Mouse (Mus musculus): ENCODE measurements around the gene Gm17581. TPM values are rescaled to one million over a fixed set of nuclear protein-coding genes. Genes with fewer than 3 reads are reported as not detected.

Gm17581 gene
- total and polyA plus RNA-seq, 2 experiments from 2014 or later: not detected

- Histone ChIP-seq H3K4me3 (ENCODE audit: low read depth, low read length) (no peak overlapping the region), H3K27ac (ENCODE audit: low read depth, low read length) (no peak overlapping the region), H3K27me3 (ENCODE audit: insufficient read depth, low read length) (no peaks in the 10 kb centered on the region), H3K9me3 (ENCODE audit: low read length) (no peaks in the 10 kb centered on the region), H3K9ac (no peak overlapping the region), H3K4me2 (ENCODE audit: low read depth) (no peak overlapping the region), H3K4me1 (ENCODE audit: insufficient read depth) (no peaks in the 10 kb centered on the region), H3K36me3 (ENCODE audit: insufficient read depth) (no peaks in the 10 kb centered on the region)
- WGBS: 70% methylated on average over 9 of the region's 9 CpGs
- ATAC-seq: no peak
- DNase-seq: no peak
- TF ChIP-seq CTCF (IDR thresholded peaks at IDR 0.05; ENCODE audit: low read depth): no peak
Observed at GRCm38 (mm10) chr2:155737803-155738202, 2.1 kb upstream of the Gm17581 start.

- WGBS: 80% methylated on average over 6 of the region's 6 CpGs
- no peak for TF ChIP-seq CTCF (IDR thresholded peaks at IDR 0.05; ENCODE audit: low read depth)
- no peaks in the 10 kb centered on the region for H3K27me3 ChIP-seq (ENCODE audit: insufficient read depth, low read length)
- ATAC-seq: no peak
- H3K4me3 ChIP-seq (ENCODE audit: low read depth, low read length): no peak overlapping the region
- H3K9ac ChIP-seq: no peak overlapping the region
- no peak for DNase-seq
- H3K27ac ChIP-seq (ENCODE audit: low read depth, low read length): no peak overlapping the region
- H3K36me3 ChIP-seq (ENCODE audit: insufficient read depth): no peaks in the 10 kb centered on the region
- no peak overlapping the region for H3K4me2 ChIP-seq (ENCODE audit: low read depth)
- no peaks in the 10 kb centered on the region for H3K9me3 ChIP-seq (ENCODE audit: low read length)
- H3K4me1 ChIP-seq (ENCODE audit: insufficient read depth): no peaks in the 10 kb centered on the region
Observed at GRCm38 (mm10) chr2:155736936-155737335, 1.3 kb upstream of the Gm17581 start.

- Histone ChIP-seq H3K4me1 (ENCODE audit: insufficient read depth) (no peaks in the 10 kb centered on the region), H3K4me3 (ENCODE audit: low read depth, low read length) (no peak overlapping the region), H3K27me3 (ENCODE audit: insufficient read depth, low read length) (no peaks in the 10 kb centered on the region), H3K9me3 (ENCODE audit: low read length) (no peaks in the 10 kb centered on the region), H3K27ac (ENCODE audit: low read depth, low read length) (no peak overlapping the region), H3K36me3 (ENCODE audit: insufficient read depth) (no peaks in the 10 kb centered on the region), H3K9ac (no peak overlapping the region), H3K4me2 (ENCODE audit: low read depth) (no peak overlapping the region)
- no peak for ATAC-seq
- WGBS: 82% methylated on average over 5 of the region's 5 CpGs
- TF ChIP-seq CTCF (IDR thresholded peaks at IDR 0.05; ENCODE audit: low read depth): no peak
- DNase-seq: no peak
Observed at GRCm38 (mm10) chr2:155735080-155735479, 586 bp downstream of the Gm17581 start.

- peak within 1 kb of the TSS; percentile 71 for H3K27ac ChIP-seq (ENCODE audit: low read depth, low read length)
- H3K36me3 ChIP-seq (ENCODE audit: insufficient read depth): peaks cover 14% of the 10 kb centered on the region
- WGBS: 3% methylated on average over 33 of the region's 33 CpGs
- no peaks in the 10 kb centered on the region for H3K27me3 ChIP-seq (ENCODE audit: insufficient read depth, low read length)
- no peak for TF ChIP-seq CTCF (IDR thresholded peaks at IDR 0.05; ENCODE audit: low read depth)
- ATAC-seq (peak; percentile 99), DNase-seq (peak; percentile 95)
- peak within 1 kb of the TSS; percentile 79 for H3K4me2 ChIP-seq (ENCODE audit: low read depth)
- H3K9ac ChIP-seq: peak within 1 kb of the TSS; percentile 84
- H3K4me3 ChIP-seq (ENCODE audit: low read depth, low read length): peak within 1 kb of the TSS; percentile 89
- H3K4me1 ChIP-seq (ENCODE audit: insufficient read depth): no peaks in the 10 kb centered on the region; the same call in 1 of the 2 replicates
- H3K9me3 ChIP-seq (ENCODE audit: low read length): no peaks in the 10 kb centered on the region
Observed at GRCm38 (mm10) chr2:155729158-155729645, 6.5 kb downstream of the Gm17581 start, which contains the start of gene Edem2. Gene Edem2, minus strand, starts transcription at chr2:155729475.

GRCm38 (mm10) chr2:155728742-155729141, 6.9 kb downstream of the Gm17581 start:
- Histone ChIP-seq H3K36me3 (ENCODE audit: insufficient read depth) (peaks cover 16% of the 10 kb centered on the region), H3K4me1 (ENCODE audit: insufficient read depth) (no peaks in the 10 kb centered on the region; the same call in 1 of the 2 replicates), H3K27ac (ENCODE audit: low read depth, low read length) (peak overlapping the region; percentile 71), H3K4me3 (ENCODE audit: low read depth, low read length) (peak overlapping the region; percentile 89), H3K4me2 (ENCODE audit: low read depth) (peak overlapping the region; percentile 79), H3K27me3 (ENCODE audit: insufficient read depth, low read length) (no peaks in the 10 kb centered on the region), H3K9ac (peak overlapping the region; percentile 84), H3K9me3 (ENCODE audit: low read length) (no peaks in the 10 kb centered on the region)
- no peak; the same call in 1 of the 2 replicates for ATAC-seq
- 4% methylated on average over 15 of the region's 15 CpGs for WGBS
- no peak for TF ChIP-seq CTCF (IDR thresholded peaks at IDR 0.05; ENCODE audit: low read depth)
- no peak for DNase-seq

- H3K27me3 ChIP-seq (ENCODE audit: insufficient read depth, low read length): no peaks in the 10 kb centered on the region
- ATAC-seq: no peak
- peak overlapping the region; percentile 79; the same call in 1 of the 2 replicates for H3K4me2 ChIP-seq (ENCODE audit: low read depth)
Observed at GRCm38 (mm10) chr2:155727764-155728395, 7.8 kb downstream of the Gm17581 start.

GRCm38 (mm10) chr2:155726302-155726701, 9.4 kb downstream of the Gm17581 start:
- H3K4me1 ChIP-seq (ENCODE audit: insufficient read depth): no peaks in the 10 kb centered on the region; the same call in 1 of the 2 replicates
- H3K36me3 ChIP-seq (ENCODE audit: insufficient read depth): peaks cover 27% of the 10 kb centered on the region
- no peak for TF ChIP-seq CTCF (IDR thresholded peaks at IDR 0.05; ENCODE audit: low read depth)
- ATAC-seq: no peak
- H3K4me2 ChIP-seq (ENCODE audit: low read depth): no peak overlapping the region
- WGBS: 82% methylated on average over 7 of the region's 7 CpGs
- no peak overlapping the region for H3K27ac ChIP-seq (ENCODE audit: low read depth, low read length)
- H3K4me3 ChIP-seq (ENCODE audit: low read depth, low read length): no peak overlapping the region
- H3K9me3 ChIP-seq (ENCODE audit: low read length): no peaks in the 10 kb centered on the region
- H3K9ac ChIP-seq: no peak overlapping the region
- no peak for DNase-seq
- no peaks in the 10 kb centered on the region for H3K27me3 ChIP-seq (ENCODE audit: insufficient read depth, low read length)

More at GRCm38 (mm10) chr2:155727764-155728395, 7.8 kb downstream of the Gm17581 start:
- Histone ChIP-seq H3K4me1 (ENCODE audit: insufficient read depth) (no peaks in the 10 kb centered on the region; the same call in 1 of the 2 replicates), H3K9ac (no peak overlapping the region), H3K9me3 (ENCODE audit: low read length) (no peaks in the 10 kb centered on the region), H3K36me3 (ENCODE audit: insufficient read depth) (peaks cover 22% of the 10 kb centered on the region), H3K27ac (ENCODE audit: low read depth, low read length) (no peak overlapping the region), H3K4me3 (ENCODE audit: low read depth, low read length) (no peak overlapping the region)
- WGBS: 69% methylated on average over 7 of the region's 7 CpGs
- TF ChIP-seq CTCF (IDR thresholded peaks at IDR 0.05; ENCODE audit: low read depth): no peak
- no peak for DNase-seq
